Mouse (Mus musculus): ENCODE results near the gene Car4. TPM values are rescaled to one million over a fixed set of nuclear protein-coding genes. Genes with fewer than 3 reads are reported as not detected.

Car4 gene
- total RNA-seq (2022) = 10 to 100 TPM; 49.2 to 57.6 (median 54.8) TPM

DNA sequence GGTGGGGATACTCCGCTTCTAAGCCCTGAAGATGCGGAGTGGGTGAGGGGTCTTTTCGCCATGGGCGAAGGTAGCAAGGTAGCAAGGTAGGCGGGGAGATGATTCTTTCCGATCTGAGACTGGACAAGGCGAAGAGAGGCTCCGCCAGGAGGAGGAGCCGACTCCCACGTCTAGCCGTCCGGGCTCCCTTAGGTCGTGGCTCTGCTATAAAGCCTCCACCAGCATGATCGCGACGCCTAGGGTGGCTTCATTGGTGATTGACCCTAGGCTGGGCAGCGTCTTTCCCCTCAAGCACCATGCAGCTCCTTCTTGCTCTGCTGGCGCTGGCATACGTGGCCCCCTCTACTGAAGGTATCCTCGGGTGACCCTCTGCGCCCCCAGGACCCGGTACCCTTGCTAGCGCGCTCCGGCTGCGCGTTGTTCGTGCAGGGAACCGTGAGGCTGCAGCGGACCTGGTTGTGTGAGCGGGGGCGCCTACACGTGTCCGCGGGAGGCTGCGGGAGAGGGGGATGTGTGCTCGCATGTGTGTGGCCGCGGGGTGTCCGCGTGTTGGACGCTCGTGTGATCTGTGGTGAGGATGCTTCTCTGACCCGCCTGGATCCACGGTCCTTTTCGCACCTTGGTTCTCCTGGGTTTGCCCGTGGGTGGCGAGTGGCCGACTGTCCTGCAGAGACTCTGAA lies at the start of gene Car4:
Car4 (plus strand) TSS at position 196 of the 680 bp plus-strand sequence.
- DNase-seq (ENCODE audit: low spot score in 2 of 2) = no peak

DNA sequence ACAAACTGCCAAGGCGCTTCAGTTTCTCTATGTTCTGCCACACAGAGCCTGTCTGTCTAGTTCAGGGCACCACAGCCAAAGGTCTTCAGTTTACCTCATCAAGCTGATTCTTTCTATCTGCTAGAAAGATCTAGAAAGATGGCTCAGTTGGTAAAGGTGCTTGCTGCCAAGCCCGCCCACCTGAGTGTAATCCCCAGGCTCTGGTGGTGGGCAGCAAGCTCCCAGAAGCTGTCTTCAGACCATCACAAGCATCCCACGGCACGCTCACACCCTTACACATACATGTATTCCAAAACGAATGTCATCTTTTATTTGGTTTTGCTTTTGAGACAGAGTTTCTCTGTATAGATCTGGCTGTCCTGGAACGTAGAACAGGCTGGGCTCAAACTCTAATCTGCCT lies 49.1 kb upstream of the Car4 start:
- DNase-seq (ENCODE audit: low spot score in 2 of 2) = peak in 1 of 2 experiments; percentile 47

DNA sequence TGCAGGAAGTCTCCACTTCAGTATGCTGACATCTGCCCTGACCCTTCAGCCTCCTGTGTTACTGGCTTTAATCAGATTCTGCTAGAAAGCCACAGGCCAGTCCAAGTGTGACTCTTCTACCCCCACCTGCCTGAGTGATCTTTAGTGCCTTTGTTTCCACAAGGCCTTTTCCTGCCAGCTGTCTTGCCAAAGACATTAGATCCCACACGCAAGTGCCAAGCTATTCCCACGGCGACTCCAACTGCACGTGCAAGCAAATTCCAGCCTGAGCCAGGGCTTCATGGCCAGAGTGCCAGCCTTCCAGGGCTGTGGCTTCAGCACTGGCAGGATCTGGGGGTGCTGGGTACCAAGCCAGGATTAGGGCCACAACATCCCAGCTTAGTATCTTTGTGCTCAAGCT lies 47.2 kb upstream of the Car4 start:
- DNase-seq (ENCODE audit: low spot score in 2 of 2) = no peak

DNA sequence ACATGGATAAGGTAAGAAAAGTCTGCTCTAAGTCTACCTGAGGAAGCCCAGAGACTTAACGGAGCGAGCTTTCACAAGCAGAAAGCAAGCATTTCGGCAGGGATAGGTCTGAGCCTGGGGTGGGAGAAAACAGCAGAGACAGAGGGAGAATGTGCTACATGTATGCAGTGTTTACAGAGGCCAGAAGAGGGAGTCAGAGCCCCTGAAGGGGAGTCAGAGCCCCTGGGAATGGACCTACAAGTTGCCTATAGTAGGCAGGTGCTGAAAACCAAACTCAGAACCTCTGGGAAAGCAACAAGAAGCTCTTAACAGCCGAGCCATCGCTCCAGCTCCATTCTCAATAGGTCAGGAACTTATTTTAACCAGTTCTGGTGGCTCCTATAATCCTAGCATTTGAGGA lies 42.9 kb upstream of the Car4 start:
- DNase-seq (ENCODE audit: low spot score in 2 of 2) = no peak

DNA sequence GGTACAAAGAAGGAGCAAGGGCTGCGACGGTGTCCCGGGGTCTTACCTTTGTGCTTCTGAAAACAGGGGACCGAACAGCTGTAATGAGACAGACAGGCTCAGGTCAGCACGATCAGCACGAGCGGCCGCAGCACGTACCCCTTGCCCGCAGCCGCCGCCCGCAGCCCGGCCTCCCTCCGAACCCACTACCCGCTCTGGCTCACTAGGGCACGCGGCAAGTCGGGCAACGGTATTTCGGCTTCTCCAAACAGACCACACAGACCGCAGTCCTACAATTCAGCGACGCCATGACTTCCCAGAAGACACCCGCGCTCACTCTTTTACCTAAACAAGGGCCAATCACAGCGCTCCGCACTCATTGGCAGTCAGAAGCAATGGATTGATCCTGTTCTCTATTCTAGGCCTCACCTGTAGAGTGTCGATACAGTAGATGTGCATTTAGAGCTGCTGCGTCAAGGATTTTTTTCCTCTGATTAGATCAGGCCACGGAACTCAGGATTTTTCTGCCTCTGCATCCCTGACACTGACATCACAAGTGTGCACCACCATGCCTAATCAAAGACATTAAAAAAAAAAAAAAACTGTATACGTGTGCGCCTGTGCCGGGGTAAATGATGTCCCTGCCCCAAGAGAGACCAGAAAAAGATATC lies 41.4 kb upstream of the Car4 start, which contains the start of gene Znhit3:
Znhit3 (minus strand) TSS at position 314 of the 650 bp plus-strand sequence.
- DNase-seq (ENCODE audit: low spot score in 2 of 2) = peak; percentile 73 to 87

DNA sequence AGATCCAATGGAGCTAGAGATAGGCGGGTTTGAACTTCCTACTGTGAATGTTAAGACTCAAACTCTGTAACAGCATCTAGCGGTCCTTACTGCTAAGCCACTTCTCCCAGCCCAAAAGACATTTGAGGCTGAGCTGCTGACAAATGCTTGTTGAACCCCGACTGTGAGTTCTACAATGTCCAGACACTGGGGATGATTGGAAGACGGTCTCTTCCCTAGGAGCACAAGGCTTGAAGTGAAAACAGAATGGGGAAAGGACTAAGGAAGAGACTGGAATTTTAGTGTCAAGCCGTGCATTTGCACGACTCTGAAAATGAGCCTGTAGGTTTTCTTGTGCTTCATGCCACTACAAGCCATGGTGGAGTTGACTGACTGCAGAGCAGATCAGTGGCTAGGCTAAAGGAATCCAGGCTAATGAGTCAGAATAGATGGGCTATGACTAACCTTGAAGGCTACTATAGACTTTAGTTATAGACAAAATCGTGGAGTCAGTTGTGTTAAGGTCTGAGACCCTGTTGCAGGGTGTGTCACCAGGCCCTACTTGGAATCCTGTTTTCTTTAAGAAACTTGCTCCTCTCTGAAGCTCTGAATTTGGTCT lies 40.8 kb upstream of the Car4 start:
- DNase-seq (ENCODE audit: low spot score in 2 of 2) = no peak

DNA sequence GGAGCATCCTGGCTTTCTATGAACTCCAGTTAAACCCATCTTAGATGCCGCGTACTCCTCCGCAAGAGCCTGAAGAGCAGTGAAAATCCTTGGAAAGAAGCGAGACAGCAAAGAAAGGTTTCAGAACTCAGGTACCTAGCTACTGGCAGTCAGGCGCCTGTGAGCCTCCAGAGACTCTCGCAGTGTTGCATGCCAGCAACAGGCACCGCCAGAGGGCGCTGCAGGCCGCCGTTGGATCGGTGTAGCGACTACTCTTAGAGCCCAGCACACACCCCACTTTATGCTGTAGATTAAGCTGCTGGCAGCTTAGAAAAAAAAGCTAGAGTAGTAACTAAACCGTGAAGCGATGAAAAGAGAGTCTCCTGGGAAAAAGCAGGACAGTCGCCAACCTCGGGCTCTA lies 39.2 kb upstream of the Car4 start:
- peak; percentile 46 to 87 for DNase-seq (ENCODE audit: low spot score in 2 of 2)

DNA sequence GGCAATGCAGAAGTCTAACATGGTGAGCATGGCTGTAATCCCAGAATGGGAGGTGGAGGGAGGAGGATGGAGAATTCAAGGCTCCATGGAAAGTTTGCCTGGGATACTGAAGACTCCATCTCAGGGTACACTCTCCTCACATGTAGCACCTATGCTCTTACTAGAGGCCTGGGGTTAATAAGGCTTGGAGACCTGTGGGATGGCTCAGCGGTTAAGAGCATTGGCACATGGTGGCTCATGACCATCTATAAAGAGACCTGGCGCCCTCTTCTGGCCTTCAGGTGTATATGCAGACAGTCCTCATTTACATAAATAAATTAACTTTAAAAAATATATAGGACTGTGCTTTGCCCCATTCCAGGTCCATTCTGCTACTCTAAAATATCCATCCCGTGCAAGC lies 38.3 kb upstream of the Car4 start:
- DNase-seq (ENCODE audit: low spot score in 2 of 2) = no peak

DNA sequence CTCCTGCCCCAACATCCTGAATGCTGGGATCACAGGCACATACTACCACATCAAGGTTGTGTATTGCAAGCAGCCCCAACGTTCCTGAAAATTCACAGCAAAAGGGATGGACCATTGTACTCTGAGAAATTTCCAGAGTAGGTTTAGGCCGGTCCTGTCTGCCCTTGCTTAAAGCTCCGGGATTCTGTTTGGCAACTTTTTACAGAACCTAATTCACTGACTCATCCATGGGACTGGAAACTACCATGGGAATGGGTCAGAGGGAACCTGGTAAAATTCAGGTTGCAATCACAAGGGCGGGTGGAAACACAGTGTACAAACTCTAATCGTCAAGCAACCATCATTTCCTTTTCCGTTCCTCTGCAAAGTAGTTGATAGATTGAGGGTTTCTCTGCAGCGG lies 37.6 kb upstream of the Car4 start:
- DNase-seq (ENCODE audit: low spot score in 2 of 2) = no peak

DNA sequence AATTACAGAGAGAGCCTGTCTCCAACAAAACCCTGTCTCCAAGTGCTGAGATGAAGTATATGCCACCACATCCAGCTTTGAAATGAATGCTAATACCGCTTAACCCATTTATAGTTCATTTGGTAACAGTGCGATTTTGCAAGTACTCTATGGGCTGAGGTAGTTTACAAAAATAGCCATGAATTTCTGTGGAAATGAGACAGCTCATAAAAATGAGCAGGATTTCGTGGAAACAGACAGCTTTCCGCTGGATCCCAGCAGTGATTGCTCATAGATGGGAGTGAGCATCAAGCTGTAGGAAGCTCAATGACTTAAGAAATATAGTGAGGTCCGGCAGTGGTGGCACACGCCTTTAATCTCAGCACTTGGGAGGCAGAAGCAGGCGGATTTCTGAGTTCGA lies 36.6 kb upstream of the Car4 start:
- no peak for DNase-seq (ENCODE audit: low spot score in 2 of 2)

DNA sequence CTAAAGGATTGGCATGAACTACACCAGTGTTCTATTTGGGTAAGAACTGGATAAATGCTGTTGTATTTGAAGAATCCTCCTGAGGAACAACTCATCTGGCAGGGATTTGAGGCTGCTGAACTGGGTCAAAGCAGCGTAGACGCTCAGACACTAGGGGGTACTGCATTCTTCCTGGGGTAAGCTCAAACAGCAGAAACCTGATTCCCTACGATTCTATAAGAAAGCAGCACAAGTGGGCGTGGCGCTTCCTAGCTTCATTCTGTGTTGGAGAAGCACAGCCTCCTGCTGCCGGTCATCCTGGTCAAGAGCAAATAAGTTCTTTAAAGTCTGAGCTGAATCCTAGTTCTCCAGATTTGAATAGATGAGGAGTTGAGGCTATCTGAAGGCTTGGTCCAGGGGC lies 25.3 kb upstream of the Car4 start:
- no peak for DNase-seq (ENCODE audit: low spot score in 2 of 2)

DNA sequence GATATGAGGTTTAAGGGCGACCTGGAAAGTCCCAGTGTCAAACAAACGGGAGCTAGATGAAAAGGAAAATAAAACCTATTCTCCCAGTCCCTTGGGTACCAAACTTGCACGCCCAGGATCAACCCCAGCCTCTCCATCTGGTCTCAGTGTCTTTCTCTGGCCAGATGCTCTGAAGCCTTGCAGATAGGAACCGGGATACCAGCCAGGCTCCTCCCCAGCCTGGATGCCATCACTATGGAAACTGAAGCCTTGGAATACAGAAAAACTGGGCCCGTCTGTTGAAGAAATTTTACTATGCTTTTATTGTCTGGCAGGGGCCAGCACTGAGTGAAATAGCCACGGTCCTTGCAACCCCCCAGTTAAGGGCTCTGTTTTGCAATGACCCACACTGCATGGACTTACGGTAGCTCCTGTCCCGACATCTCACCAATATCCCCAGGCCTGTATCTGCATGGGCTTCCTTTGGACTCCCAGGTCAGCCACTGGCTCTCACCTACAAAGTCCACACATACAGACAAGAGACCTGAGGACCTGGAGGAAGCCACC lies 18.0 kb upstream of the Car4 start:
- DNase-seq (ENCODE audit: low spot score in 2 of 2) = peak in 1 of 2 experiments; percentile 68

DNA sequence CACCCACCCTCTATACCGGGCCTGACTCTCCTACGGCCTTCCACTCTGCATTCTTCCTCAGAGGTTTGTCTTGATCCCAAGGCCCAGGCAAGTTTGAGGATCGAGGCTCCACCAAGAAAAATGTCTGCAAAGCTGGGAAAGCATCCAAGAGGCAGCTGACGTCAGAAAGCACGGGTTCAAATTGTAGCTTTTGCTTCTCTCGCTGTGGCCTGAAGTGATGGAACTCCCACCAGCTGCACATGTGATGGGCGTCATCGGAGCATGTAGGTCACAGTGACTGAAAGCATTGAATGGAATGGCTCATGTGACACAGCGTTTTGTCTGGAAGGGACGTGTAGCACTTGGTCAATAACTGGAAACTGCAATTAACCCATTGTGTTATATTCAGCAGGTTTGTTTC lies 17.4 kb upstream of the Car4 start:
- no peak for DNase-seq (ENCODE audit: low spot score in 2 of 2)

DNA sequence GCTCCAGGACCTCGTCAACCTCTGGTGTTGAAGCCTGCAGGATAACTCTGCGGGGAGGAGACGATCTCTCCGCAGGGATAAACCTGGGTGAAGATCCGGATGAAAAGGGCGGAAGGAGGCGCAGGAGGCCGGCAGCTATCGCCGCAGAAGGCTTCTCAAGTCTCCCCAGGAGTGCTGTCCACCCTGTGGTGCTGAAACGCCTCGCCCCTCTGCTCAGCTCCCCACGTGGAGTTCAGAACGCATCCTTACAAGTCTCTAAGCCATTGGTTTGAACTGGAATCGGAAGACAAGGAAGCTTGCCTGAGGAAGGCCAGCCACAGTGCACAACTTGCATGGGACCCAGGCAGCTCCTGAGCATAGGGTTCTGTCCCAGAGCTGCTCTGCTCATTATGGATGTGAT lies 13.6 kb upstream of the Car4 start:
- DNase-seq (ENCODE audit: low spot score in 2 of 2) = no peak

DNA sequence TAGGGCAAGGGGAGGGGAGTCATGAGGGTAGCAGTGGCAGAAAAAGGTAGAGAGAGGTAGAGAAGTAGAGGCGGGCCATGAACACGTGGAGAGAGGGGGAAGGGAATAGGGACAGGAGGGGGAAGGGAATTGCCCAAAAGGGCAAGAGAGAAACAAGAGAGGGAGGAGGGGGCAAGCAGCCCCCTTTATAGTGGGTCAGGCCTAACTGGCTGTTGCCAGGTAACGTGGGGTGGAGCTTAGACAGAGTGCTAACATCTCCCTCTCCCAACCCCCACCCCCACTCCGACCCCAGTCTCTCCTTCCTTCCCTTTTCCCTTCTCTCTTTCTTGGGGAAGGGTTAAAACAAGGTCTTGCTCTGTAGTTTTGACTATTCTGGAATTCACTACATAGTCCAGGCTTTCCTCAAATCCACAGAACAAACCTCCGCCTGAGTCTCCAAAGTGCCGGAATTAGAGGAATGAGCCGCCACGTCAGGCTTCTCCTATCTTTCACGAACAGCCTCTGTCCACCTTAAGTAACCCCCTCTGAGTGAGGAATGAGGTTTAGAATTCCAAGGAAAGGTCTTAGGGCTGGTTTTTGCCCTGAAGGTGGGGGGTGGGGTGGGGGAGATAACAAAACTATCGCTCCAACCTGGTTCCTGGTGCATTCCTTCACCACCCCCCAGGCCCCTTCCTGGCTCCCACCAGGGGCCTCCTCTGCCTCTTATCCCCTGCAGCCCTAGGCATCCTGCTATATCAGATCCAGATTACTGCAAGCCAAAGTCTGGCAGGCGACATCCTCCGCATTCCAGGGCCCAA lies 12.7 kb upstream of the Car4 start:
- no peak for DNase-seq (ENCODE audit: low spot score in 2 of 2)

DNA sequence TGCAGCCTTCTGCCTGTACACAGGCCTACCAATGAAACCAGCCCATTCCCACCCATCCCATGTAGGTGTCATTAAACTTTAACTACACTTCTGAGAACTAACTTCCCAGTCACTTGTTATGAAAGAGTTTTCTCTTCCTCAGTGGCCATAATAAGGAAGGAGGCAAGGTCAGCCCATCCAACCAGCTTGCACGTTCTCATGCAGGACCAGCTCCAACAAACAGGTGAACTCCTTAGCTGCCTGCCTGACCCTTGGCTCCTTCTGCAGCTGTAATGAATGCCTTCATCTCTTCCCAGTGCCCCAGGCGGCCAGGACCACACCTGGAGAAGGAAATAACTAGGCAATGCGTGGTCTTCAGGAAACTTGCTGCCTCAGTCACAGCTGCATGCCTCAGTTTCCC lies 11.7 kb upstream of the Car4 start:
- DNase-seq (ENCODE audit: low spot score in 2 of 2) = no peak

DNA sequence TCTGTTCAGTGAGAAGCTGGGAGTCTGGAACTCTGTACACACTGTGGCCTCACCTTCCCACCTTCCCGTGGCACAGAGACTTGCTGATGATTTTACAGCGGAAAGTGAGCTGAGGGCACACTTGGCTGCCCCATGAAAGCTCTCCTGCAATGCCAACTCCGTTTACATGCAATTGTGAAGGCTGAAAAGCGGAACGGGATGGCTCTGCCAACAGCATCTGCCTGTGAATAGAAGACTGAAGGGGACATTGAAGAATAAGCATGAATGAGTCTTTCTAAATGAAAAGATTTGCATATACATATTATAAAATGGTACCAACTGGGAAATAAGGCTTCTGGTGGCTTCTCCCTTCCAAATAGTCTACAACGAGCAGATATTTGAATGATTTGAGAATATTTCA lies 10.4 kb upstream of the Car4 start:
- DNase-seq (ENCODE audit: low spot score in 2 of 2) = no peak

DNA sequence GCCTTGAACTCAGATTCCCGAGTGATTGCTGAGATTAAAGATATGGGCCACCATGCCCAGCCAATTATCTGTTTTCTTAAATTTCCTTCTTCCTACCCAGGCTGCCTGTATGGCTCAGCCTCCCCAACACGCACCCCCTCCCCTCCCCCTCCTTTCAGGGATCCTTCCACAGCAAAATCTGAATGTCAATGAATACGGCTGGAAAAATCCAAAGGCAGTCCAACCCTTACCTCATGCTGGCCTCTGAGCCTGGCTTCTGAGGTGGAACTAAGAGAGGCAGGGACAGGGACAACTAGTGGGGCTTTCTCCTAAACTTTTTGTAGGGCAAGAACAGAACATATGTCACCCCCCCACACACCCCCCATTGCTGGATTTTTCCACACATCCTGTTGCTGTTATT lies 9.5 kb upstream of the Car4 start:
- DNase-seq (ENCODE audit: low spot score in 2 of 2) = no peak

DNA sequence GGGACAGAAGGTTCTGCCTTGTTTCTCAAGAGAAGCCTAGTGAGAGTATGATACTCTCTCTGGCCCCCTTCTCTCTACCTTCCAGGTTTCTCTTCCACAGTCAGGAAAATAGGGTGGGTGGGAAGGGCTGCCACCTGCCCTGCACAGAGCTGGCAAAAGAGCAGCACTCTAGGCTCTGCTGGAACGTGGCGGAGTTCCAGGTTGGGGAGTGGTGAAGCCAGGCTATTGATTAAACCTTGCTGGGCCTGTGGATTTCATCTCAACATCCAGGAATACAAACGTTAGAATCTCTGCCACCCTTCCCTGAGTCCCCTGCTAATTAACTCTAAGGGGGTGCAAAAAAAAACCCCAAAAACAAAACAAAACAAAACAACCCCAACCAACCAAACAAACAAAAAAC lies 9.1 kb upstream of the Car4 start:
- DNase-seq (ENCODE audit: low spot score in 2 of 2) = no peak

DNA sequence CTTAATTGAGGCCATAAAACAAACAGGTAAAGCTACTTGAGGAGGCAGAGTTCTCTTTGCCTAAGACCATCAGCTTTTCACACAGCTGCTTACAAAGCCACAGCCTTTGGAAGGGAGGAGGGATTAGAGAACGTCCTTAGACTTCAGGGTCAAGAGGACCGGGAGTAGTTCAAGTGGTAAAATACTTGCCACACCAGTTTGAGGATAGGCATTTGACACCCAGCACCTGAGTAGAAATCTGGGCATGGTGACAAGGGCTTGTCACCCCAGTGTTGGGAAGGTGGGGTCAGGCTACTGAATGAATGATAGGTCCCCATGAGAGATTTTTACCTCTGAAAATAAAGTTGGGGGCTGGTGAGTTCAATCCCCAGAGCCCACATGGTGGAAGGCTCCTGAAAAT lies 5.0 kb upstream of the Car4 start:
- DNase-seq (ENCODE audit: low spot score in 2 of 2) = no peak

DNA sequence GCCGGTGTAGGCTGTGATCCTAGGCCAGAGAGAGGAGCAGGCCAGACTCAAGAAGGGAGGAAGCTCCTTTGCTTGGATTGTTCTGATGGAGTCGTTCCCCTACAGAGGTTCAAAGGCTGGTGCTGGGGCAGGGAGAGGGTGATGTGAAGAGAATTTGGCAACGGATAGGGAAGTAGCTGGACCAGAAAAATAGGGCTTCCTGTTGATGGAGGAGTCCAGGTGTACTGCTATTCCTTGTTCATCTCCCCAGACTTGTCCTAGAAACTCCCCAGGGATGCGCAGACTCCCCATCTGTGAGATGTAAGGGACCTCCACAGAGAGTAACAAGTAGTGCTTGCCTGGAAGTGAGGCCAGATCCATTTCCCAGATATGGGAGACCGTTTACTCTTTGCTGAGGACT lies 1.2 kb upstream of the Car4 start:
- no peak for DNase-seq (ENCODE audit: low spot score in 2 of 2)

DNA sequence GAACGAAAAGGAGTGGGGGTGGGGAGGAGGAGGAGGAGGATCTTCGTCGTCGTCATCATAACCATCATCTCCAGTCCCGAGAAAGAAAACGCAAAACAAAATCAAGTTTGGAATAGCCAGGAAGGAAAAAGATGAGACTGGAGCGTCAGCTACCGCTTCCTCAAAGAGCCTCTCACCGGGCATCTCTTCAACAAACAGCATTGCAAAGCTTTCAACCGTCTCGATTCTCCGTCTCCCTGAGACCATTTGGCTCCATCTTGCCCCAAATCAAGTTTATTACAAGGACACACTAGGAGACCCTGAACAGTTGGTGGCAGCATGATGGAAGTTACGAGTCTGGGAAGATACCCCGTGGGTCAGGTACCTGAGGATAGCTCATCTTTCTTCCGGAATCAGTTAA lies 415 bp upstream of the Car4 start:
- DNase-seq (ENCODE audit: low spot score in 2 of 2) = no peak

All from left cerebral cortex, adult 8-10 months (tissue).